Mouse (Mus musculus): Measurements from ENCODE around the gene Dcst1.

The Dcst1 gene

GRCm38 (mm10) chr3:89365153-89365485, at the start of gene Dcst1:
TSS of gene Dcst1 (minus strand) at chr3:89365253.
- in situ Hi-C loops (cut with MboI, MseI): no loop called here

GRCm38 (mm10) chr3:89411490-89412393, 46.7 kb upstream of the Dcst1 start, which contains the start of gene Flad1:
TSS of gene Flad1 (minus strand) at chr3:89411870.
- in situ Hi-C loops (cut with MboI, MseI): no loop called here

DNA sequence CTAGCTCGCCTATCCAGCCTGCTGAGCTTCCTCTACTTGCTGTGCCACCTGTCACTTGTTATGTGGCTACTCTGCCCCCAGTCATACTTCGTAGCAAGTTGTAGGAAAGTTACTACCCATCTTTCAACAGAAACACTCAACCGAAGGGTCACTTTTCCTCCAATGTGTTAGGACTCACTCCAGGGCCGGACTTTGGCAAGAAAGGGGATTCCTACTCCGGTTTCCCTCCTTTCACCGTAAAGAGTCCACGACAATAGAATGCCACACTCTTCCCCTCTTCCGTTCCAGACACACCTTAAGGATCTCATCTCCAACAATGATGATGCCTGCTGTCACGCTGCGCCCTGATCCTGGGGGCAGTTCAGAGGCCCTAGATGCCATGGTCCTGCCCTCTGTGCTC, 45.8 kb upstream of the Dcst1 start:
- in situ Hi-C loops (cut with MboI, MseI): no loop called here

DNA sequence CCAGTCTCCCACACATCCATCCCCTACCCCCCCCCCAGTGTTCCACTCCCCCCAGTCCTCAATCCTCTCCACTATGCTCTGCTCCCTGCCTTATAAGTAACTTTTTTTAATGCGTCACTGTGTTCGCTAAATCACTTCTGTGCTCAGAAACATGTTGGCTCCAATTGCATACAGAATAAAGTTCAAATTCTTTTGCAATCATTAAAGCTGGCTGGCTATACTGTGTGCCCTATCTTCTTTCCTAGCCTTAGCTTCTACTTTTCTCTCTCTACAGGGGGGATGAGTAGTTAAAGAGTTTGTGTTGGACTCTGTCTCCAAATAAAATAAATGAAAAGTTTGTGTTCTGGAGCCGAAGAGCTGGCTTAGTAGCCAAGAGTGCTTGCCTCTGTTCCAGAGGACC, 44.6 kb upstream of the Dcst1 start:
- in situ Hi-C loops (cut with MboI, MseI): no loop called here

DNA sequence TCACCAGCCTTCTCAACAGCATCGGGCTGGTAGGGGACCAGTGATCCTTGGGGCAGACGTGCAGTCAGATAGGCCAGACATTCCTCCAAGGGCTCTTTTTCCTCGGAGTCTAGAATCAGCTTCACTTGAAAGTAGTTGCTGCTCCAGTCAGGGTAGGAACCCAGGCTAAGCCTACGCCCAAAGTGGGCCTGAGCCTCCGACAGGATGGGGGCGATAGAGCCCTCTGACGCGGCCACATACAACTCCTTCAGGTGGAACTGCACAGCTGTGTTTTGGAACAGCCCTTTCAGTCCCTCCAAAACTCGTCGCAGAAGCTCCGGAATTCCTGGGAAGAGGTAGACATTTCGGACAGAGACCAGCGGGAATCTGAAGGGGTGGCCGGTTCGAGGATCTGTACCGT, 43.4 kb upstream of the Dcst1 start:
- in situ Hi-C loops (cut with MboI, MseI): no loop called here

DNA sequence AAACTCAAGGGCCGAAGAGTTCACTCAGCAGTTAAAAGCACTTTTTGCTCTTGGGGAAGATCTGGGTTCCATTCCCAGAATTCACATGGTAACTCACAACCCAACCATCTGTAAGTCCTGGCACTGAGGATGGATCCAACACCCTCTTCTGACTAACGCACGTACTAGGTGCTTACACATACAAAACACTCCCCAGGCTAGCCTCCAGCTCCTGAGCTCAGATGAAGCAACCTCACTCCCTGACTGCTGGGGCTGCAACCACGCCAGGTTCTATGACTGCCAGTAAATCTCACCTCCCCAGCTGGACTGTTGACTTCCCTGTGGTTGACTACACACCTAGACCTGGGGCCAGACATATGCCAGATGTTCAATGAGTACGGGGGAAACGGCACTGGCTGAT, 41.8 kb upstream of the Dcst1 start:
- in situ Hi-C loops (cut with MboI, MseI): no loop called here

- in situ Hi-C loops (cut with MboI, MseI): no loop called here
Observed at GRCm38 (mm10) chr3:89402693-89403092, 37.6 kb upstream of the Dcst1 start, which contains the start of gene Lenep. TSS of gene Lenep (minus strand) at chr3:89402793.

DNA sequence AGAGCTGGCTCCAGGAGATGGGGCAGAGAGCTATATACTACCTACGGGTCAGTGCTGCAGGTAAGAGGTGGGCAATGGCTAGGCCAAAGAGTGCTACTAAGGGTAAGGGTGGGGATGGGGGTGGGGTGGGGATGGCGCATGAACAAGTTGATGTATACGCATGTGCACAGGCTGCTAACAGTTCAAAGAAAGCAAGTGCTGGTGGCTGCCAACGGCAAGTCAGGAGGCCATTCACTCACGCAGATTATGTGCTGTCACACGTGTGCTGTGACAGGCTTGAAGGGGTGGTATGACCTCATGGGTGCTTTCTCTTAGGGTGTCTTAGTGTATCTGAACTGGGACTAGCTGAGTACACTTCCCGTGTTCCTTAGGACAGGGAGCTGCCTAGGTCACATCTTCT, 36.3 kb upstream of the Dcst1 start:
- in situ Hi-C loops (cut with MboI, MseI): no loop called here

- in situ Hi-C loops (cut with MboI, MseI): no loop called here
Observed at GRCm38 (mm10) chr3:89396654-89397005, 31.6 kb upstream of the Dcst1 start.

DNA sequence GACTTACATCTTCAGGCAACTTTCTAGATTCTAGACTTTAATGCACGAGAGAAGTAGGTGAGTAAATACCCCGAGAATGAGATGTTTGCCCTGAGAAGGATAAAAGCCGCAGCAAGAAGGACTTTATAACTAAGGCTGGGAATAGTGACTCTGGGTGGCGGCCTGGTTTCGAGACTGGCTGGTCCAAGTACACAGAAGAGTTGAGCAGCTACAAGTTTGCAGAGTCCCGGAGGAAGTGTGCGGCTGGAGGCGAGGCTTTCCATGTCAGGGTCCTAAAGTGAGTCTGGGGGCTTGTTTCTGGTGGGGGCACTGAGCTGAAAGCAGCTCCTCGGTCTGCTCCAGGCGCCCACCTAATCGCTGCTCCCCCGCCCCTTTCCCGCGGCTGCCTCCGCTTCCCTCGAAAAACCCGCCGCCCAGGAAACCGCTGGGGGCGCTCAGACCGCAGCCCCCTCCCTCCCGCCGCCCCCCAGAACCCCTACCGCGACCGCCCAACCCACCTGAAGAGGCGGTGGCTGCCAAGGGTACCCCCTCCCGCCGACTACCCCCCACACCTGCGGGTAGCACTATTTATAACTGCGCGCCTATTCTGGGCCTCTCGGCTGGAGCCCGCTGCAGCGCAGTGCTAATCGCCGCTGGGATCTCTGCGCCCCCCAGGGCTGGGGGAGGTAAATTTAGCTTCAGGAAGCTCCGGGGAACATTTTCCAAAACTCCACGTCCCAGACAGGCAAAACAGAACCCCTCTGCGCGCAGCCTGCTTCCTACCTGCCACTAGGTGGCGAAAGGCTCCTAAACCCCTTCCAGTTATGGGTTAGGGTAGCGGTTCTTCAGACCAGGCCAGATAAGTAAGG, 31.0 kb upstream of the Dcst1 start:
- in situ Hi-C loops (cut with MboI, MseI): no loop called here

DNA sequence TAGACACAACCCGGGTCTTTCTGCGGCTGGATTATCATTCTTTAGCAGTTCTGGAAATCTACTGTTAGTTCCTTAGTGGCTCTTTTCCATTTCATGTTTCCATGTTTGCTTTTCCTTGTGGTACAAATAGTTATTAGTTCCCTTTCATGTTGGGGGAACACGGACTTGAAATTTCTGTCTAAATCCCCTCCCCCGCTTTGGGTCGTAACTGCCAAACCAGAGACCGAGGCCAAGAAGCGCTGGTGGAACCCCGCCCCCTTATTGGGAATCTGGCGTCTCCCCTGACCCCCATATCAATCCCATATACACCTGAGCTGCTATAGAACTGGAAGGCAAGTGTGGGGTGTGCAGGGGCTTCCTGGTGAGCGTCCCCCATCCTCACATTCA, 30.4 kb upstream of the Dcst1 start:
- in situ Hi-C loops (cut with MboI, MseI): no loop called here

DNA sequence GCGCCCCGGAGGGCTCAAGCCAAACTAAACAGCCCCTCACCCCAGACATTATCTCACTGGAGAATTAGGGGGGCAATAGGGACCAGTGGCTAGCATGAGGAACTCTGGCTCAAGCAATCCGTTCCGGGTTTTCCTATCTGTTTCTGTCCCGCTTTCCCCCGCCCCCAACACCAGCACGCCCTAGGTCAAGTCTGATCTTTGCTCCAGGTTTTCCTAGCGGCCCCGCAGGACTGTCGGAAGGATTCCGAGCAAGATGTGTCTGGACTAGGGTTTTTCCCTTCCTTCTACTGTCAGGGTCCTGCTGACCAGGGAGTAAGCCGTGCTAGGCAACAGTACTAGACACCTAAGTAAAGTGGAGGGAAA, 29.8 kb upstream of the Dcst1 start:
- in situ Hi-C loops (cut with MboI, MseI): no loop called here

DNA sequence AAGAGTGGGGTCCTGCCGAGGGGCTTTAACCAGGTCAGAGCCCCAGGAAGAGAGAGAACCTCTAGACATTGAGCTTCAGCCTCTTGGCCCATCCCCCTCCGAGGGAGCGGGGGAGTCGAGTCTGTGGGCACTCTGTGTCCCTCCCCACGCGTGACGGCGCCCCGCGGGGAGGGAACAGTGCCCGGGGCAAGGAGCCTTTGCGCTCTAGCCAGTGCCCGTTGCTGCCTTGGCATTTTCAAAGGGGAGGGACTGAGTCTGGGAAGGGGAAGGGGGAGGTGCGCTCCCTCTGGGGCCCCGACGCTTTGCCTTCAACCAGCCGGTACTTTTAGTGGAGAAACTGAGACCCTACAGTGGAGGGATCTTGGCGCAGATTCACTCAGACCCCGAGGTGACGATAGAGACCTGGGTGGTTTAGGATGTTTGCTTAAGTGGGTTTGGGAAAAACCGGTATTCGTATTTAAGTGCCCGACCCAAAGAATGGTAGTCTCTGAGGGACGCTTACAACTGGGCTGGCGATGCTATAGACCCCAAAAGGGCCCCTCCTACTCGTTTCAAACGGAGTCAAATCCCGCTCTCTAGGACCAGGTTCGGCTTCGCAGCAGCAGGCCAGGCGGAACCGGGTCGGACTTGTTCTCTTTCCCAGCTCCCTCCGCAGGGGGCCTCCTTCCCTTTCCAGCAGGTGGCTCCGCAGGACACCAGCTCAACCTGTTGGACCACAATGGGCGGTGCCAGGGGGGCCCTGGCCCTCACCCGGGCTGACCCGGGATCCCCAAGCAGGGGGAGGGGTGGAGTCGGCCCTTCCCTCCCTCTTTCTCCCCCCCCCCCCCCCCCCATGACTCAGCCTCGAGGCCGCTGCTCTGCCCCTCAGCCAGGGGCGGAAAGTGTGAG, 29.2 kb upstream of the Dcst1 start, which contains the start of gene Zbtb7b:
Zbtb7b (minus strand) TSS at position 771 of the 888 bp plus-strand sequence.
- in situ Hi-C loops (cut with MboI, MseI): no loop called here

DNA sequence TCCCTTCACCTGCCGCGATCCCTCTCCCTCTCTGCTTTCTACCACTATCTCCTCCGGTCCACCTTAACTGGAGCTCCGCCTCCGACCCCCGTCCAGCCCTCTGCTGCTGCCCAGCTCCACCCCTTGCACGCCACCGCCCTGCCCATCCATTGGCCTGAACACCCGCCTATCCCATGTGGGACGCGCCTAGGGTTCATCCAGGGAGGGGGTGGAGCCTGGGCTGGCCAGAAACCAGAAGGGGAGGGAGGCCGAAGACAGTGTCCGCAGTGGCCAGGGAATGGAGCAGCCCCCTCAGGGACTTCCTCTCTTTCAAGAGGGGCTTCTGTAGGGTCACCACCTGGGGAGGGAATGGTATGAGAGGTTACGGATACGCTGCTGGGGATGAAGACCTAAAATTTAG, 28.6 kb upstream of the Dcst1 start:
- in situ Hi-C loops (cut with MboI, MseI): no loop called here

DNA sequence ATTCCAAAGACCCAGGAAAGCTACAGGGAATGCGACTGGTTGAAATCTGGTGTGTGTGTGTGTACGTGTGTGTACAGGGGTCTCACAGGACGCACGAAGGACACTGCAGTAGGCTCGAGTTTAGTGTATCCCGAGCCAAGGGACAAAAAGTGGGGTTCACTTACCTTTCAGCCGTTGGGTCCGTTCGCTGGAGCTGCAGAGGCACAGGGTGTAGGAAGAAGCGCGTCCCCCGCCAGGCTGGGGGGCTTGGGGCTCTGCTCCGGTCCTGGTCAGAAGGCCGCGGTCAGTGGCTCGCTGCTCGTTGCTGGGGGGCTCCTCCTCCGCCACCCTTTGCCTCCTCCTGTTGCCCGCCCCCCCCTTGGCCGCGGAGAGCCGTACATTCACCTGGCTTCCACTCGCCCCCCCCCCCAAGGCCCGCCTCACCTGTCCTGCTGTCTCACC, 27.8 kb upstream of the Dcst1 start:
- in situ Hi-C loops (cut with MboI, MseI): no loop called here

- in situ Hi-C loops (cut with MboI, MseI): no loop called here
Observed at GRCm38 (mm10) chr3:89391663-89392511, 26.8 kb upstream of the Dcst1 start.

DNA sequence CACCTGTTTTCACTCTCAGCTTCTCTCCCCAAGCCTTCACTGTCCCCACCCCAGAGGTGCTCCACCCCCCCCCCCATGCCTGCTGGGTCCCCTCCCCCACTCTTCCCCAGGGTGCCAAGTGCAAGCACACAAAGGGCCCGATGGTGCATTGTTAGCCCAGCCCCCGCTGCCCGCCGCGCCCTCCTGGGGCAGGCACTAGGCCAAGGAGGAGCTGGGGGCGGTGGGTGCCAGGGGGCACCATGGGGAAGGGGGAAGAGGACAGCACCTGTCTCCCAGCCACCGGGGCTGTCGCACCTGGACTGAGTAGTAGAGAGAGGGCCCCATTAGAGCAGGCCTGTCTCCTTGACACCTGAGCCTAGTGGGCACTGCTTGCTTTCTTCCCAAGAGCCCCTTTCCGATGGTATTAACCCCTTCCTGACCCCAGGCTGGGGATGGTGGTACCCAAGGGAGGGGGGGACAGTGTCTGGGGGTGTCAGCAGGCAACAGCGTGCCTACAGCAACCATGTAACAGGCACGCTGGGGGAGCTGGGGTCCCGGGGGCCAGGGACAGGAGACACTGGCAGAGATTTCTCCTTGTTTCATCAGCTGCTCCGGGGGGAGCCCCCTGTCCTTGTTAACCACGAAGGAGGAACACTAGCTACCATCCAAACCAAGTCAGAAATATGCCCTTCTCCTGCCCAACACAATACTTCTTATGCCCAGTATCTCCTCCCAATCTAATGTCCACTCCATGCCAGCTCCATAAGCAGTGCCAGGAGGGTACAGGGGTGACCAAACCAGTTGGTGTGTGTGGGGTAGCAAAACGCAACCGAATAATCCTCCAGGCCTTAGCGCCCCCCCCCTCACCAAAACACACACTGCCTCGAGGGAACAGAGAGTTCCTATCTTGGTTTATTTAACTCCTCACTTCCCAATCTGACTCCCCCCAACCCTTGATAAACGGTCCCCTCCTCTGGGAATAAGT, 25.9 kb upstream of the Dcst1 start:
- in situ Hi-C loops (cut with MboI, MseI): no loop called here

DNA sequence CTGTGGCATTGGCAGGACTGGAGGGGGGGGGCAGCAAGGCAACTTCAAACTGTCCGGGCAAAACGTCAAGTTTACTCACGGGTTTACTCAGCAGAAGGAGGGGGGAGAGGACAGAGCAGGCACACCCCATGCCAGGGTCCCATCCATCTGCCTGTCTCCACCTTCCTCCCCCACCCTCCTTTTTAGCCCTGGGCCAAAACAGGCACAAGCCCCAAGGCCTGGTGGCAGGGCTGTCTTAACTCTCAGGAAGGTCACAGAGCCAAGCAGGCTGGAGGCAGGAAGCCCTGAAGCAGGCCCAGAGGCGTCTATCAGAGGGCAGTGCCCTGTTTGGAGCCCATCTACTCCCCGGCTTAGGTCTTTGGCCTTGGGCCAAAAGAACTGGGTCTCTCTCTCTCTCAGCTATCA, 25.1 kb upstream of the Dcst1 start:
- in situ Hi-C loops (cut with MboI, MseI): no loop called here

DNA sequence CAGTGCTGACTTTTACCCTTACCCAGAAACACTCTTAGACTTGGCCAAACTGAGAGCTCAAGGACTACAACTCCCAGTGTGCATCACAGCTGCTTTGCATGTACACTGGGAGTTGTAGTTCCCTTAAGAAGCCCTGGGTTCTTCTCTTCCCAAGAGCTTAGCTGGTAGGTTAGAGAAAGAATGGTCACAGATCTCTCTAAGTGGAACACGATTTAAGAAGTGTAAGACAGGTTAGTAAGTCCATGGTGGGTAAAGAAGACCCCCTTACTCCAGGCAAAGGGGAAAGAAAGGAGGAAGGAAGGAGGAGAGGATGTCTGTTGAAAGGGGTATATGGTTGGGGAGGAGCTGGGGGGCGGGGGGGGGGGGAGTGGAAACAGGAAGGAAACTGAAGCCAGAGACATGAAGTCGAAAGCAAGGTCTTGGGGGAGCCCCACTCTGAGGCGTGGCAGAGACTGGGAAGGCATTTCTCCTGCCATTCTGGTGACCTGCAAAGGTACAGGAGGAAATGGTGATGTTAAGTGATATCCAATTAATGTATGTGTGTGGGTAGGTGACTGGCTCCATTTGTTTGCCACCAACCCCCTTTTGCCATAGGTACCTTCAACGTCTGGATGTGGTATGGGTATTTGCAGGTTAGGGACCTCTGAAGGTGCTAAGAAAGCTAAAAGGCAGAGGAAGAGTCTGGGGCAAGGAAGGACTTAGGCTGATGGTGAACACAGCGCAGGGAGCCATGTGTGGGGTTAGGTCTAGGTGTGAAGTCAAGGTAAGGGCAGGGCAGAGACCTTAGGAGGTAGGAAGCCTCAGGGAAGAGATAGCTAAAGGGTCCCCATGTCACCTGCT, 24.1 kb upstream of the Dcst1 start:
- in situ Hi-C loops (cut with MboI, MseI): no loop called here

All from T-helper 17 cell (primary cell).